Mouse (Mus musculus): ENCODE results near the gene Mapre3. TPM values are rescaled to one million over a fixed set of nuclear protein-coding genes. Genes with fewer than 3 reads are reported as not detected.

Mapre3 gene
- polyA plus RNA-seq (2015; fragmentation: Nextera tagmentation; extraction: Ambion mirVana): 22.4 and 25.4 TPM in 2 replicates

DNA sequence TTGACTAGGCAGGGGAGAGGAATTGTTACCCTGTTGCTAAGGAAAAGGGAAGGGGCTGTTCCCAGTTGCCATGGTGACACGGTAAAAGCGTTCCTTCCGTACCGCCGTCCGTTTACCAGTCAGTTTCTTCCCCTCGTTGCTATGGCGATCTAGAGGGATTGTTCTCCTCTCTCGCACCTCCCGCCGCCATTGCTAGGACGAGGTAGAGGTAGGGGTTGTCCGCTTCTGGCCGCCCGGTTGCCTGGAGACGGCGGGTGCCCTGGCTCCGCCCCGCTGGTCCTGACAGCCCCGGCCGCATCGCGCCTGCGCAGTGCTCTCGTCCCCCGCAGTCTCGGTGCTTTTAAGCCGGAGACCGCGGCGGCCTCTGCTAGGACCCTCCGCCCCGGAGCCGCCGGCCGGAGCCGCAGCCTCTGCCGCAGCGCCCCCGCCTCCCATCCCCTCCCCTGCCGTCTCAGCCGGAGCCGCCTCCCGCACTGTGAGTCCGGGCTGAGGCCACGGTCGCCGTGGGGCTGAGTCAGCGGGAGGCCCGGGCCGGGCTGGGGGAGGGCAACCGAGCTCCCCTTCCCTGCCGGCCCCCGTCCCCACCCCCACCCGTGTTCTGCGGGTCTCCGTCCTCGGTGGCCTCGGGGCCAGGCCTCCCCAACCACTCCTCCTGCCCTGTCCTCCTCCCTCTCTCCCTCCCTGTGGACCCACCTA lies at the start of gene Mapre3:
TSS of gene Mapre3 (plus strand) at position 218 of the 696 bp plus-strand sequence.
- H3K9me3 ChIP-seq (ENCODE audit: control insufficient read depth, low read length): no peaks in the 10 kb centered on the region
- peak within 1 kb of the TSS; percentile 30; the same call in 1 of the 2 replicates for H3K27ac ChIP-seq (ENCODE audit: low read length)
- peak within 1 kb of the TSS; percentile 80 for H3K9ac ChIP-seq (ENCODE audit: low read length)
- H3K4me2 ChIP-seq (ENCODE audit: low read depth, low read length): peak within 1 kb of the TSS; percentile 82
- H3K4me3 ChIP-seq (ENCODE audit: low read length): peak within 1 kb of the TSS; percentile 78
- peaks cover 15% of the 10 kb centered on the region for H3K4me1 ChIP-seq (replicated peaks; ENCODE audit: control insufficient read depth, insufficient read depth, low read length)
- WGBS: under 1% methylated on average over 59 of the region's 59 CpGs
- no peaks in the 10 kb centered on the region for H3K27me3 ChIP-seq (ENCODE audit: control insufficient read depth, insufficient read depth, low read depth, low read length)
- H3K36me3 ChIP-seq (ENCODE audit: control insufficient read depth, insufficient read depth, low read length): no peaks in the 10 kb centered on the region
- ATAC-seq (ENCODE audit: low read depth): peak; percentile 95

DNA sequence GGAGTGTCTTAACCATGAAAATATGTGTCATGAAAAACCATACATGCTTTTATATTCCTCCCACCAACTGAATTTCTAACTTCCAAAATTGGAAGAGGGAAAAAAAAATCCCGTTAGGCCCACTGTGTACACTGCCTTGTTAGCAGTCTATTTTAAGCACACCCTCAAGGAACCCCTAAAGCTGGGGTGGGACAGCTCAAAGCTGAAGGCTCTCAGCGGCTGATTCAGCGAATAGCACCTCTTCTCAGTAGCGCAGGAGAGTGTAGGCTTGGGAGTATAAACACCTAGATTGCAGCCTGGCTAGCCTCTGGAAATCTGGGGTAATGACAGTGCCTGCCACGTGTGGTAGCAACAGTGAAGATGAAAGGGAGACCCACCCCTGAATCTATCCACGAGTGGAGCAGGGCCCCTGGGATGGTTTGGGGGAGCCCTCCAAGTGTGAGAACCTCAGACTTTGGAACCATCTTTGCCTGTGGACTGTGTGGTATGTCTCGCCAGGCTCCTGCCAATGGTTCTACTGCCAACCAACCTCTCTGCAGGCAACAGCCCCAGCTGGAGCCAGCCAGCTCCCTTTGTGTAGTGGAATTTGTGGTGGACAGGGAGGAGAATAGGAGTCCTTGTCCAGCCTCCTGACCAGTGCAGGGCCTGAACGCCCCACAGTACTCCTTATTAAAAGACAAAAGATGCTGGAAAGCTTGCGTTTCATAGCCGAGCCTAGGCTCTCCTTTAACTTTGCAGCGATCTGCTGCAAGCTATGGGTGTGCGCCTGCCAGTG lies 48.7 kb upstream of the Mapre3 start:
- no peaks in the 10 kb centered on the region for H3K27me3 ChIP-seq (ENCODE audit: control insufficient read depth, insufficient read depth, low read depth, low read length)
- H3K4me3 ChIP-seq (ENCODE audit: low read length): no peak overlapping the region
- no peaks in the 10 kb centered on the region for H3K9me3 ChIP-seq (ENCODE audit: control insufficient read depth, low read length)
- H3K36me3 ChIP-seq (ENCODE audit: control insufficient read depth, insufficient read depth, low read length): no peaks in the 10 kb centered on the region
- WGBS: 79% methylated on average over 12 of the region's 12 CpGs
- no peak overlapping the region for H3K27ac ChIP-seq (ENCODE audit: low read length)
- H3K4me2 ChIP-seq (ENCODE audit: low read depth, low read length): no peak overlapping the region
- no peak for ATAC-seq (ENCODE audit: low read depth)
- H3K9ac ChIP-seq (ENCODE audit: low read length): no peak overlapping the region
- peaks cover 25% of the 10 kb centered on the region for H3K4me1 ChIP-seq (replicated peaks; ENCODE audit: control insufficient read depth, insufficient read depth, low read length)

DNA sequence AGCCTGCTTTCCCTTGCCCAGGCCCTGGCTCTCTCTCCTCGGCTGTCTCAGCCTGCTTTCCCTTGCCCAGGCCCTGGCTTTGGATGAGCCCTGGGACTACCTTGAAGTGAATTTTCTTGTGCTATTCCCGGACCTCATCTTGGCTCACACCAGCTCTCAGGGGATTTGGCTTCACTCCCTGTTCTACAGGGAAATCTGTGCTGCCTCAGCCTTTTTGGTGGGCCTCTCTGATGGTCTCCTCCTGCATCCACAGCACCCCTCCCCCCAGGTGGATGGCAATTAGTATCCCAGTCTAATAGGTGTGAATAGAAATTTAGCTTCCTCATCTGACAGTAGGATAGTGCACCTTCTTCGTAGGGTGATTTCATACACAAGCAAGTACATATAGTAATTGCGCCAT lies 46.4 kb upstream of the Mapre3 start:
- Histone ChIP-seq H3K9ac (ENCODE audit: low read length) (peak overlapping the region; percentile 41; the same call in 1 of the 2 replicates), H3K4me1 (replicated peaks; ENCODE audit: control insufficient read depth, insufficient read depth, low read length) (peaks cover 31% of the 10 kb centered on the region), H3K36me3 (ENCODE audit: control insufficient read depth, insufficient read depth, low read length) (no peaks in the 10 kb centered on the region), H3K27me3 (ENCODE audit: control insufficient read depth, insufficient read depth, low read depth, low read length) (no peaks in the 10 kb centered on the region), H3K27ac (ENCODE audit: low read length) (peak overlapping the region; percentile 71), H3K4me2 (ENCODE audit: low read depth, low read length) (0 out of 2 replicates have a peak overlapping the region, but pooled peaks have one; percentile 16), H3K4me3 (ENCODE audit: low read length) (no peak overlapping the region), H3K9me3 (ENCODE audit: control insufficient read depth, low read length) (no peaks in the 10 kb centered on the region)
- 47% methylated on average over 4 of the region's 4 CpGs for WGBS
- ATAC-seq (ENCODE audit: low read depth): peak; percentile 36

DNA sequence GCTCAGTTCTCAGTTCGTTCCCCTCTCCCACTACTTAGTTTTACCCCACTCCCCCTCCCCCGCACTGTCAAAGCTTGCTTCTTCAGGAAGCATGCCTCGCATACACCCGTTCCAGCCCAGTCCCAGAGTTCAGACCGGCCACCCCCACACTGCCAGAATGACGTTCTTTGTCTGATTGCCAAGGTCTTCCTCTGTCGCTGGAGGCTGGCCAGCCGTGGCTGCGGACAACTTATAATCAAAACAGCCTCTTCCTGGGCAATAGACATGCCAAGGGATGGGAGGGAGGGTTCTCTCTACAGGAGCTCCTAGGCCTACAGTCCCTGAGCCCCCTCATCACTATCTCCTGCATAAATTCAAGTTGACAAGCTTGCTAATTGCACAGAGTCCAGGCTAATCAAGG lies 45.8 kb upstream of the Mapre3 start:
- Histone ChIP-seq H3K27ac (ENCODE audit: low read length) (peak overlapping the region; percentile 80), H3K4me2 (ENCODE audit: low read depth, low read length) (0 out of 2 replicates have a peak overlapping the region, but pooled peaks have one; percentile 16), H3K36me3 (ENCODE audit: control insufficient read depth, insufficient read depth, low read length) (no peaks in the 10 kb centered on the region), H3K9ac (ENCODE audit: low read length) (no peak overlapping the region), H3K4me1 (replicated peaks; ENCODE audit: control insufficient read depth, insufficient read depth, low read length) (peaks cover 31% of the 10 kb centered on the region), H3K27me3 (ENCODE audit: control insufficient read depth, insufficient read depth, low read depth, low read length) (no peaks in the 10 kb centered on the region), H3K9me3 (ENCODE audit: control insufficient read depth, low read length) (no peaks in the 10 kb centered on the region), H3K4me3 (ENCODE audit: low read length) (no peak overlapping the region)
- ATAC-seq (ENCODE audit: low read depth): peak; percentile 95
- WGBS: 11% methylated on average over 9 of the region's 9 CpGs

- no peak overlapping the region for H3K9ac ChIP-seq (ENCODE audit: low read length)
- no peaks in the 10 kb centered on the region for H3K9me3 ChIP-seq (ENCODE audit: control insufficient read depth, low read length)
- 54% methylated on average over 9 of the region's 9 CpGs for WGBS
- no peak overlapping the region for H3K4me3 ChIP-seq (ENCODE audit: low read length)
- peak; percentile 18; the same call in 1 of the 2 replicates for ATAC-seq (ENCODE audit: low read depth)
- H3K27me3 ChIP-seq (ENCODE audit: control insufficient read depth, insufficient read depth, low read depth, low read length): no peaks in the 10 kb centered on the region
- no peaks in the 10 kb centered on the region for H3K36me3 ChIP-seq (ENCODE audit: control insufficient read depth, insufficient read depth, low read length)
- H3K4me2 ChIP-seq (ENCODE audit: low read depth, low read length): no peak overlapping the region
- peaks cover 31% of the 10 kb centered on the region for H3K4me1 ChIP-seq (replicated peaks; ENCODE audit: control insufficient read depth, insufficient read depth, low read length)
- H3K27ac ChIP-seq (ENCODE audit: low read length): peak overlapping the region; percentile 80
These were observed 45.4 kb upstream of the Mapre3 start for GRCm38 (mm10) chr5:30769075-30769474.

DNA sequence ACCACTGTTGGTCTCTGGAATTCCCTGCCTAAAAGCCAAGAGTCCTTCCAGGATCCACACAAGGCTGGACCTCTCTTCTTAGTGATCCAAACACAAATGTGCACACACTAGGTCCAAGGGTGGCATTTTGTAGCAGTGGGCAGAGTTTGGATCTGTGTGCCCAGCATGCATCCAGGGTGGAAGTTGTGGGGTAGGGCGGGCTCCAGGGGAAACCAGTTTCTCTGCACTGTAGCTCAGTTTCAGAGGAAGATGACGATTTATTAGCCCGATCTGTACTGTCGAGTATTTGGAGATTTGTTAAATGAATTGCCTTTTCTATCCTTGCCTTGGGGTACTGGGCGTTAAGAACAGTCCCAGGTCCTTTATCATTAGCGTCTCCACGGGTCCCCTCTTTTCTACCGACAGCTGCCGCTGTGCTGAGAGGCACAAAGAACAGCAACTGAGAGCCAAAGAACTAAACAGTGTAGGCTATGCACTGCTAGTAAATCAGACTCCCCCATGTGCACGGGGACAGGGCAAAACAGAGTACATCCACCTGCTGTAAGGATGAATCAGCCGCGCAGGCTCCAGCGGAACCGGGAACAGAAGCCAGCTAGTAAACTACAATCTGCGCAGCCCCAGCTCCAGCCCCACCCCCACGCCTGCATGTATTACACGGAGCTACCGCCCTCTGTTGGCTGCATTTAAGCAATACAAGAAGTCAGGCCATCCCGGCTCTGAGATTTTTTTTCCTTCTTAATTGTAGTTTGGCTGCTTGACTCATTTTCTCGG lies 39.7 kb upstream of the Mapre3 start:
- WGBS: 9% methylated on average over 20 of the region's 20 CpGs
- H3K9ac ChIP-seq (ENCODE audit: low read length): peak overlapping the region; percentile 55; the same call in 1 of the 2 replicates

GRCm38 (mm10) chr5:30780699-30781098 lies 33.7 kb upstream of the Mapre3 start:
- Histone ChIP-seq H3K9ac (ENCODE audit: low read length) (no peak overlapping the region), H3K4me1 (replicated peaks; ENCODE audit: control insufficient read depth, insufficient read depth, low read length) (no peaks in the 10 kb centered on the region; the same call in 1 of the 2 replicates), H3K27ac (ENCODE audit: low read length) (no peak overlapping the region), H3K36me3 (ENCODE audit: control insufficient read depth, insufficient read depth, low read length) (no peaks in the 10 kb centered on the region), H3K27me3 (ENCODE audit: control insufficient read depth, insufficient read depth, low read depth, low read length) (no peaks in the 10 kb centered on the region), H3K9me3 (ENCODE audit: control insufficient read depth, low read length) (no peaks in the 10 kb centered on the region), H3K4me2 (ENCODE audit: low read depth, low read length) (no peak overlapping the region), H3K4me3 (ENCODE audit: low read length) (no peak overlapping the region)
- WGBS: 39% methylated on average over 9 of the region's 9 CpGs
- peak; percentile 79 for ATAC-seq (ENCODE audit: low read depth)

More for the DNA sequence above, 39.7 kb upstream of the Mapre3 start:
- peak; percentile 89 for ATAC-seq (ENCODE audit: low read depth)
- Histone ChIP-seq H3K27me3 (ENCODE audit: control insufficient read depth, insufficient read depth, low read depth, low read length) (peaks cover 3% of the 10 kb centered on the region; the same call in 1 of the 2 replicates), H3K36me3 (ENCODE audit: control insufficient read depth, insufficient read depth, low read length) (no peaks in the 10 kb centered on the region), H3K4me1 (replicated peaks; ENCODE audit: control insufficient read depth, insufficient read depth, low read length) (peaks cover 8% of the 10 kb centered on the region), H3K4me2 (ENCODE audit: low read depth, low read length) (peak overlapping the region; percentile 72), H3K27ac (ENCODE audit: low read length) (no peak overlapping the region), H3K4me3 (ENCODE audit: low read length) (peak overlapping the region; percentile 35), H3K9me3 (ENCODE audit: control insufficient read depth, low read length) (no peaks in the 10 kb centered on the region)

DNA sequence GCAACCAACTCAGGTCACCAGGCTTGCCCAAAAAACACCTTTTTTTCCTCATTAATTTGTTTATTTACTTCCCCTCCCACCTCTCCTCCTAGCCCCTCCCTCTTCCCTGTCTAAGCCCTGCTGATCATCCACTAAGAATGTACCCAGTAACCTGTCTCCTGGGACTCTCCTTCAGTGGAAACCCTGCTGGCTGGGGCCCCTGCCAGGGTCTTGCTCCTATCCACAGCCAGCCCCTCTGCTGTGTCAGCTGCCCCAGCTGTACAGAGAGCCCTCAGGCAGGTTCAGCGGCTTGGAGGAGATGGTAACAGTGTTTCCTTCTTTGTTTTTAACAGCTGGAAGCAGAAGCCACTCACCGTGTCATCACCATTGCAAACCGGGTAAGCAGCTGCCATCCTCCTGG lies 33.3 kb upstream of the Mapre3 start:
- Histone ChIP-seq H3K9ac (ENCODE audit: low read length) (no peak overlapping the region), H3K4me3 (ENCODE audit: low read length) (no peak overlapping the region), H3K27ac (ENCODE audit: low read length) (no peak overlapping the region), H3K4me1 (replicated peaks; ENCODE audit: control insufficient read depth, insufficient read depth, low read length) (no peaks in the 10 kb centered on the region; the same call in 1 of the 2 replicates), H3K27me3 (ENCODE audit: control insufficient read depth, insufficient read depth, low read depth, low read length) (no peaks in the 10 kb centered on the region), H3K9me3 (ENCODE audit: control insufficient read depth, low read length) (no peaks in the 10 kb centered on the region), H3K36me3 (ENCODE audit: control insufficient read depth, insufficient read depth, low read length) (no peaks in the 10 kb centered on the region), H3K4me2 (ENCODE audit: low read depth, low read length) (no peak overlapping the region)
- peak; percentile 35 for ATAC-seq (ENCODE audit: low read depth)
- 75% methylated on average over 3 of the region's 3 CpGs for WGBS
